Mouse (Mus musculus) granulocyte monocyte progenitor cell, adult 5-6 weeks (primary cell): ENCODE results near the gene Syt15. TPM values are rescaled to one million over a fixed set of nuclear protein-coding genes. Genes with fewer than 3 reads are reported as not detected.

Experiments
- total RNA-seq, 2 experiments: library from RNA; stranded (forward) in 1 of 2; stranded (reverse) in 1 of 2; fragments of 200-712, 200-1000 nt in 1 of 2; fragments of >200 nt in 1 of 2; fragmentation: Nextera tagmentation in 1 of 2; gene quantifications; 2 replicates each; pipeline ENCODE4 v1.2.3; 2014 to 2017

Gene Syt15
- total RNA-seq, 2 experiments from 2014 or later, result not detected

Other genes starting within 250 kb of the Syt15 start
- gene Zfp488, start 240.8 kb upstream of the Syt15 start, total RNA-seq (2014; fragmentation: Nextera tagmentation), result not detected in 2 replicates
- not detected in 2 replicates for gene Zfp488, start 240.8 kb upstream of the Syt15 start, total RNA-seq (2017)
- gene Gm30083, start 204.4 kb upstream of the Syt15 start, total RNA-seq (2014; fragmentation: Nextera tagmentation), result not detected in 2 replicates
- gene Gm30083, start 204.4 kb upstream of the Syt15 start, total RNA-seq (2017), result not detected in 2 replicates
- not detected in 2 replicates for gene Gm5460, start 202.8 kb upstream of the Syt15 start, total RNA-seq (2014; fragmentation: Nextera tagmentation)
- gene Gm5460, start 202.8 kb upstream of the Syt15 start, total RNA-seq (2017), result not detected in 2 replicates
- not detected in 2 replicates for gene Antxrl, start 166.9 kb upstream of the Syt15 start, total RNA-seq (2014; fragmentation: Nextera tagmentation)
- not detected in 2 replicates for gene Antxrl, start 166.9 kb upstream of the Syt15 start, total RNA-seq (2017)
- gene Anxa8, start 133.6 kb upstream of the Syt15 start, total RNA-seq (2014; fragmentation: Nextera tagmentation), result not detected in 2 replicates
- gene Anxa8, start 133.6 kb upstream of the Syt15 start, total RNA-seq (2017), result not detected in 2 replicates
- gene A630023A22Rik, start 116.8 kb upstream of the Syt15 start, total RNA-seq (2014; fragmentation: Nextera tagmentation), result not detected in 2 replicates
- not detected in 2 replicates for gene A630023A22Rik, start 116.8 kb upstream of the Syt15 start, total RNA-seq (2017)
- gene Npy4r, start 67.1 kb upstream of the Syt15 start, total RNA-seq (2014; fragmentation: Nextera tagmentation), result not detected in 2 replicates
- not detected in 2 replicates for gene Npy4r, start 67.1 kb upstream of the Syt15 start, total RNA-seq (2017)
- gene Gprin2, start 17.9 kb upstream of the Syt15 start, total RNA-seq (2014; fragmentation: Nextera tagmentation), result not detected in 2 replicates
- gene Gprin2, start 17.9 kb upstream of the Syt15 start, total RNA-seq (2017), result not detected in 2 replicates
- 6.6 and 16.8 TPM in 2 replicates for gene Shld2, start 90.9 kb downstream of the Syt15 start, total RNA-seq (2014; fragmentation: Nextera tagmentation)
- gene Shld2, start 90.9 kb downstream of the Syt15 start, total RNA-seq (2017), result 7.9 and 17.8 TPM in 2 replicates
- gene Glud1, start 91.1 kb downstream of the Syt15 start, total RNA-seq (2014; fragmentation: Nextera tagmentation), result 127 and 141 TPM in 2 replicates
- gene Glud1, start 91.1 kb downstream of the Syt15 start, total RNA-seq (2017), result 180 and 222 TPM in 2 replicates
- not detected in 2 replicates for gene Fam25c, start 135.8 kb downstream of the Syt15 start, total RNA-seq (2014; fragmentation: Nextera tagmentation)
- gene Fam25c, start 135.8 kb downstream of the Syt15 start, total RNA-seq (2017), result not detected in 2 replicates
- gene Sncg, start 155.2 kb downstream of the Syt15 start, total RNA-seq (2014; fragmentation: Nextera tagmentation), result not detected in 2 replicates
- gene Sncg, start 155.2 kb downstream of the Syt15 start, total RNA-seq (2017), result not detected in 2 replicates
- not detected in 2 replicates for gene Mmrn2, start 155.9 kb downstream of the Syt15 start, total RNA-seq (2014; fragmentation: Nextera tagmentation)
- gene Mmrn2, start 155.9 kb downstream of the Syt15 start, total RNA-seq (2017), result not detected in 2 replicates